Mouse (Mus musculus): ENCODE data around the gene Myo5c. TPM values are rescaled to one million over a fixed set of nuclear protein-coding genes. Genes with fewer than 3 reads are reported as not detected.

Myo5c gene
- polyA plus RNA-seq, 1 experiment from 2014 or later = 0.95 TPM

DNA sequence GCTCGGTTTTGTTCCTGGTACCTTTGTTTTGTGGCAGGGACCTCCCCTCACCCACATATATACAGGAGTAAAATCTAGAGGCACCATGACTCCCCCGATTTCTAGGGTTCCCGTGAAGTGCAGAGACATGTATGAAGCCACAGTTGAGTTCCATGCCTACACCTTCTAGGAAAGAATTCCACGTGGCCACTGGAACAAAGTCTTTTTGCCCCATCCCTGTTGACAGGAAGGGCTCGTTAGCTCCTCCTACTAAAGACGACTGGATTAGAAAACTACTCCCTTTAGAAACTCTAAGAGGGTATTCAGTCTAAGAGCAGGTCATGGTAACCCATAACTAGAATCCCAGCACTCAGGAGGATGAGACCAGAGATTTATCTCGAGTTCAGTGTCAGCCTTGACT is 72.5 kb downstream of the Myo5c start:
- no peak overlapping the region for H3K4me3 ChIP-seq (ENCODE audit: low read depth, low read length)
- WGBS = 39% methylated on average over 7 of the region's 7 CpGs
- no peak overlapping the region for H3K4me2 ChIP-seq (ENCODE audit: low read depth, severe bottlenecking)
- H3K36me3 ChIP-seq (ENCODE audit: control insufficient read depth, insufficient read depth, low read length) = no peaks in the 10 kb centered on the region
- no peaks in the 10 kb centered on the region for H3K9me3 ChIP-seq (ENCODE audit: control insufficient read depth, low read length)
- H3K9ac ChIP-seq (ENCODE audit: low read length) = no peak overlapping the region
- ATAC-seq (ENCODE audit: insufficient number of reproducible peaks, low FRiP score, low TSS enrichment, low read depth) (no peak), DNase-seq (ENCODE audit: low spot score) (no peak)
- no peaks in the 10 kb centered on the region for H3K4me1 ChIP-seq (ENCODE audit: control insufficient read depth, insufficient read depth, low read length)
- H3K27ac ChIP-seq (replicated peaks; ENCODE audit: low read depth, low read length) = no peak overlapping the region
- H3K27me3 ChIP-seq (ENCODE audit: control insufficient read depth, insufficient read depth, low read length) = no peaks in the 10 kb centered on the region

DNA sequence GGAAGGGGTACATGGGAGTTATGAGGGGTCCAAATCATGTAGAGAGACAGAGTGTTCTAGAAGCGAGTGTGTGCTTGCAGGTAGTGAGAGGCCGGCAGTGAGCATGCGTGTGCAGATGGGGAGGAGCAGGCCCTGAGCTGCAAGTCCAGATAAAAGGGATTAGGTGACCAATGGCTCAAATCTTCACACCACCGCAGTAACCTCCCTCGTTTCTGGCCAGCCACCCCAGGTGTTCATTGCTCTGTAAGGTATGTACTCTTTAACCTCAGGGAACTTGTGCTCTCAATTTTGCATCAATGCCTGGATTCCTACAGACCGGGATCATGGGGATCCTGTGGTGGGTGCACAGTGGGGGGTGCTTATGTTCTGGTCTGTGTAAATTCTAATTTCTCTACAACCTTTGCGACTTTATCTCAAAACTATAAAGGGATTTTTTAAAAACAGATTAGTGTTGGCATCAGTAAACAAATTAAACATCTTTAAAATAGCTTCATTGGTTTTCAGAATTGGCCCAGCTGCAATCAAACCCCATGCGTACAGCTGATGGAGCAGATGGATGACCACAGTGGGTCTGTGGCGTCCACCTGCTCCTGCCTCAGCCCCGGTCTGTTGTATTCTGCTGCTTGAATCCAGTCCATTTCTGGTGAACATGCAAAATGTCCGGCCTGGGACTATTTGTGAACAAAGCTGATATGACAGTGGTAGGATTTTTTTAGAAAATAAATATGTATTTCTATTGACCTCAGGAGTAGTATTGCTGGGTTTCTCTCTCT is 74.5 kb downstream of the Myo5c start, which contains the start of gene Gnb5:
TSS of gene Gnb5 (plus strand) at position 163 of the 773 bp plus-strand sequence.
- ATAC-seq (ENCODE audit: insufficient number of reproducible peaks, low FRiP score, low TSS enrichment, low read depth) (no peak), DNase-seq (ENCODE audit: low spot score) (no peak)
- Histone ChIP-seq H3K4me1 (ENCODE audit: control insufficient read depth, insufficient read depth, low read length) (no peaks in the 10 kb centered on the region), H3K36me3 (ENCODE audit: control insufficient read depth, insufficient read depth, low read length) (no peaks in the 10 kb centered on the region), H3K4me3 (ENCODE audit: low read depth, low read length) (no peak within 1 kb of the TSS), H3K4me2 (ENCODE audit: low read depth, severe bottlenecking) (no peak within 1 kb of the TSS), H3K27me3 (ENCODE audit: control insufficient read depth, insufficient read depth, low read length) (no peaks in the 10 kb centered on the region), H3K9me3 (ENCODE audit: control insufficient read depth, low read length) (no peaks in the 10 kb centered on the region), H3K9ac (ENCODE audit: low read length) (no peak within 1 kb of the TSS), H3K27ac (replicated peaks; ENCODE audit: low read depth, low read length) (no peak within 1 kb of the TSS)
- WGBS = 78% methylated on average over 11 of the region's 11 CpGs

DNA sequence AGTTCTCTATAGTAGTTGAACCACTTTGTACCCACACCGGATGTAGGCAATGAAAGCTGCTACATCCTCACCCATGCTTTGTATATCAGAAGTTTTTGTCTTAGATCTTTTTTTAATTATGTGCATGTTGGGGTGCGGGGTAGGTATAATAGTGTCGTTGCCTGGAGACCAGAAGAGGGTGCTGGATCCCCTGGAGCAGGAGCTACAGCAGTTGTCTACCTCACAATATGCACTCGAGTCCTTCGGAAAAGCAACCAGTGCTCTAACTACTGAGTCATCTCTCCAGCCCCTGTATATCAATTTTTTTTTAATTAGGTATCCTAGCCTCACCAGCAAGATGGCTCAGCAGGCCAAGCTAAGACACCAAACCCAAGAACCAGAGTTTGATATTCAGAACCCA is 75.2 kb downstream of the Myo5c start:
- Histone ChIP-seq H3K27ac (replicated peaks; ENCODE audit: low read depth, low read length) (no peak overlapping the region), H3K4me2 (ENCODE audit: low read depth, severe bottlenecking) (no peak overlapping the region), H3K27me3 (ENCODE audit: control insufficient read depth, insufficient read depth, low read length) (no peaks in the 10 kb centered on the region), H3K36me3 (ENCODE audit: control insufficient read depth, insufficient read depth, low read length) (no peaks in the 10 kb centered on the region), H3K4me3 (ENCODE audit: low read depth, low read length) (no peak overlapping the region), H3K9me3 (ENCODE audit: control insufficient read depth, low read length) (no peaks in the 10 kb centered on the region), H3K9ac (ENCODE audit: low read length) (no peak overlapping the region), H3K4me1 (ENCODE audit: control insufficient read depth, insufficient read depth, low read length) (no peaks in the 10 kb centered on the region)
- ATAC-seq (ENCODE audit: insufficient number of reproducible peaks, low FRiP score, low TSS enrichment, low read depth) (no peak), DNase-seq (ENCODE audit: low spot score) (no peak)
- WGBS = 86% methylated on average over 5 of the region's 5 CpGs

DNA sequence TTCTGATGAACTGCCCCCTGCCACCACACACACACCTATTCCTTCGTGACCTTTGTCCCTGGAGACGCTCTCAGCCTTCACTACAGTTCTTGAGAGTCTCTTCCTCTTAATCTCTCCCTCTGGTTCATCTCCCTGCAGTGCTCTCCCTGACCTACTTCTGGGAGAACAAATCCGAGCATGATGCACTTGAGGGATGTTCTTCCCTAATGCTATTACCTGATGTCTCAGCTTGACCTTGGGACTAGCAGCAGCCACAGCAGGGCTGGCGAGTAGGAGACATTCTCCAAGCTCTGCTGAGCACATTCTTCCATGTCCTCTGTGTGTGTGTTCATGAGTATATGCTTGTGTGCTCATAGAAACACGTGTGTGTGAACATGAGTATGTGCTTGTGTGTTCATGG is 76.8 kb downstream of the Myo5c start:
- H3K9me3 ChIP-seq (ENCODE audit: control insufficient read depth, low read length) = no peaks in the 10 kb centered on the region
- H3K27me3 ChIP-seq (ENCODE audit: control insufficient read depth, insufficient read depth, low read length) = no peaks in the 10 kb centered on the region
- no peaks in the 10 kb centered on the region for H3K36me3 ChIP-seq (ENCODE audit: control insufficient read depth, insufficient read depth, low read length)
- no peak overlapping the region for H3K27ac ChIP-seq (replicated peaks; ENCODE audit: low read depth, low read length)
- 74% methylated on average over 5 of the region's 5 CpGs for WGBS
- DNase-seq (ENCODE audit: low spot score) (no peak), ATAC-seq (ENCODE audit: insufficient number of reproducible peaks, low FRiP score, low TSS enrichment, low read depth) (no peak)
- H3K4me1 ChIP-seq (ENCODE audit: control insufficient read depth, insufficient read depth, low read length) = no peaks in the 10 kb centered on the region
- H3K4me3 ChIP-seq (ENCODE audit: low read depth, low read length) = no peak overlapping the region
- H3K4me2 ChIP-seq (ENCODE audit: low read depth, severe bottlenecking) = no peak overlapping the region
- no peak overlapping the region for H3K9ac ChIP-seq (ENCODE audit: low read length)

DNA sequence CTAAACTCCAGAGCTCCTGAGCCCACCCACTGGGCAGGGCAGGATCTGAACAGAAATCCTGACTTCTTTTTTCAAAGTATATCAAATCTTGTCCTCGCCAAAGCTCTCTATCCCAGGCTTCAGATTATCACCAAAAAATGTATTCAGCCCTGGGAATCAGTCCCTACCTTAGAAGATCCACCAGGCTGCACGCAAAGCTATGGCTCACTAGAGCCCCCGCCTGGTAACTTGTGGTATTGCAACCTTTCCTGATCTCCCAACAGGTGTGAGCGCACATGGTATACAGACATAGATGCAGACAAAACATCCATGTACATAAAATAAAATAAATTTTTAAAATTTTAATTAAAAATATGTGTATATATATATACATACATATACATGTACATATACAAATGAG is 80.2 kb downstream of the Myo5c start:
- peak; percentile 91 for DNase-seq (ENCODE audit: low spot score)
- Histone ChIP-seq H3K9ac (ENCODE audit: low read length) (no peak overlapping the region), H3K36me3 (ENCODE audit: control insufficient read depth, insufficient read depth, low read length) (no peaks in the 10 kb centered on the region), H3K9me3 (ENCODE audit: control insufficient read depth, low read length) (no peaks in the 10 kb centered on the region), H3K4me1 (ENCODE audit: control insufficient read depth, insufficient read depth, low read length) (peaks cover 7% of the 10 kb centered on the region; the same call in 1 of the 2 replicates), H3K4me2 (ENCODE audit: low read depth, severe bottlenecking) (no peak overlapping the region), H3K27me3 (ENCODE audit: control insufficient read depth, insufficient read depth, low read length) (no peaks in the 10 kb centered on the region), H3K27ac (replicated peaks; ENCODE audit: low read depth, low read length) (no peak overlapping the region), H3K4me3 (ENCODE audit: low read depth, low read length) (no peak overlapping the region)
- no peak for ATAC-seq (ENCODE audit: insufficient number of reproducible peaks, low FRiP score, low TSS enrichment, low read depth)
- 16% methylated on average over 4 of the region's 4 CpGs for WGBS

- Histone ChIP-seq H3K4me2 (ENCODE audit: low read depth, severe bottlenecking) (peak overlapping the region; percentile 94), H3K9me3 (ENCODE audit: control insufficient read depth, low read length) (no peaks in the 10 kb centered on the region), H3K9ac (ENCODE audit: low read length) (0 out of 2 replicates have a peak overlapping the region, but pooled peaks have one; percentile 68), H3K27me3 (ENCODE audit: control insufficient read depth, insufficient read depth, low read length) (no peaks in the 10 kb centered on the region), H3K4me1 (ENCODE audit: control insufficient read depth, insufficient read depth, low read length) (peaks cover 7% of the 10 kb centered on the region; the same call in 1 of the 2 replicates), H3K27ac (replicated peaks; ENCODE audit: low read depth, low read length) (no peak overlapping the region), H3K36me3 (ENCODE audit: control insufficient read depth, insufficient read depth, low read length) (no peaks in the 10 kb centered on the region), H3K4me3 (ENCODE audit: low read depth, low read length) (peak overlapping the region; percentile 59)
- WGBS = 41% methylated on average over 11 of the region's 11 CpGs
- DNase-seq (ENCODE audit: low spot score) = peak; percentile 37
- ATAC-seq (ENCODE audit: insufficient number of reproducible peaks, low FRiP score, low TSS enrichment, low read depth) = no peak; the same call in 1 of the 2 replicates
Measured at GRCm38 (mm10) chr9:75313138-75313831, 81.5 kb downstream of the Myo5c start.

- no peak overlapping the region for H3K27ac ChIP-seq (replicated peaks; ENCODE audit: low read depth, low read length)
- H3K36me3 ChIP-seq (ENCODE audit: control insufficient read depth, insufficient read depth, low read length) = no peaks in the 10 kb centered on the region
- H3K9ac ChIP-seq (ENCODE audit: low read length) = peak overlapping the region; percentile 68
- peak overlapping the region; percentile 94 for H3K4me2 ChIP-seq (ENCODE audit: low read depth, severe bottlenecking)
- WGBS = 1% methylated on average over 51 of the region's 52 CpGs
- DNase-seq (ENCODE audit: low spot score) (peak; percentile 86), ATAC-seq (ENCODE audit: insufficient number of reproducible peaks, low FRiP score, low TSS enrichment, low read depth) (peak; percentile 86)
- peak overlapping the region; percentile 59 for H3K4me3 ChIP-seq (ENCODE audit: low read depth, low read length)
- no peaks in the 10 kb centered on the region for H3K9me3 ChIP-seq (ENCODE audit: control insufficient read depth, low read length)
- peaks cover 7% of the 10 kb centered on the region; the same call in 1 of the 2 replicates for H3K4me1 ChIP-seq (ENCODE audit: control insufficient read depth, insufficient read depth, low read length)
- no peaks in the 10 kb centered on the region for H3K27me3 ChIP-seq (ENCODE audit: control insufficient read depth, insufficient read depth, low read length)
Measured at GRCm38 (mm10) chr9:75313832-75314516, 82.2 kb downstream of the Myo5c start.

GRCm38 (mm10) chr9:75314517-75315105 is 82.8 kb downstream of the Myo5c start:
- H3K9me3 ChIP-seq (ENCODE audit: control insufficient read depth, low read length) = no peaks in the 10 kb centered on the region
- H3K27me3 ChIP-seq (ENCODE audit: control insufficient read depth, insufficient read depth, low read length) = no peaks in the 10 kb centered on the region
- no peaks in the 10 kb centered on the region for H3K36me3 ChIP-seq (ENCODE audit: control insufficient read depth, insufficient read depth, low read length)
- peak overlapping the region; percentile 94 for H3K4me2 ChIP-seq (ENCODE audit: low read depth, severe bottlenecking)
- ATAC-seq (ENCODE audit: insufficient number of reproducible peaks, low FRiP score, low TSS enrichment, low read depth) = no peak
- 2% methylated on average over 22 of the region's 22 CpGs for WGBS
- H3K27ac ChIP-seq (replicated peaks; ENCODE audit: low read depth, low read length) = no peak overlapping the region
- no peak for DNase-seq (ENCODE audit: low spot score)
- H3K4me3 ChIP-seq (ENCODE audit: low read depth, low read length) = peak overlapping the region; percentile 59
- H3K9ac ChIP-seq (ENCODE audit: low read length) = peak overlapping the region; percentile 68
- peaks cover 7% of the 10 kb centered on the region; the same call in 1 of the 2 replicates for H3K4me1 ChIP-seq (ENCODE audit: control insufficient read depth, insufficient read depth, low read length)
